In the genomic region with DNA sequence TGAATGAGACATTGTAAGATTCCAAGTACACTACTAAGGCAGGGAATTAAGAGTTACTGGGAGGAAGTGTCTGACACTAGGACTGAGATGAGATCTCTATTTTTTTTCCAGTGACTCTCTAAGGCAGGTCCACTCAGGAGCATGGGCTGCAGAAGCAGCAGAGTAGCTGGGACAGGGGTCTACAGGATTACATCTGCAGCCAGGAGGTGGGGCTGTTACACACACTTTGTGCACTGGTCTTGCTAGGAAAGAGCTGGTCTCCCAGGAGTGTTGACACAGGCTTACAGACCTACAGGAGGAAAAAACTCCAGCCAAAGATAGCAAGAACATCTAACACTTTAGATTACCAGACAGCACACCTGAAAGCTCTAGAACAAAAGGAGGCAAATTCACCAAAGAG, we compare ENCODE assay signal across 13 mouse cellular contexts.
A peak's percentile ranks its signal among the peaks of the same experiment; 100 is the strongest.
DNase-seq lines count a peak whose midpoint lies in the region; ATAC-seq and TF ChIP-seq lines count a peak whose summit lies in the region.
"Had no signal": no experiment of that assay in that cellular context is flagged by ENCODE, and none has a peak within 500 bp of the region (broad histone marks: within the 10 kb centered on the region; RNA-seq: fewer than 3 reads in every experiment).

No protein-coding gene starts in this region.

- no peak for ATAC-seq in kidney, postnatal 0 days (replicated peaks; ENCODE audit: low FRiP score, low read depth)
- no peak for ATAC-seq in limb, embryonic 14.5 days (ENCODE audit: low FRiP score, low read depth)
- ATAC-seq: intestine, postnatal 0 days; midbrain, embryonic 16.5 days had no signal

- H3K9me3 ChIP-seq in kidney, postnatal 0 days (replicated peaks; ENCODE audit: low read length) = no peaks in the 10 kb centered on the region
- no peaks in the 10 kb centered on the region for H3K9me3 ChIP-seq in limb, embryonic 14.5 days (ENCODE audit: control insufficient read depth, low read length)

- H3K4me2 ChIP-seq in kidney, postnatal 0 days (ENCODE audit: low read length) = no peak overlapping the region
- H3K4me2 ChIP-seq in limb, embryonic 14.5 days (replicated peaks; ENCODE audit: low read depth, low read length, severe bottlenecking) = no peak overlapping the region
- H3K4me2 ChIP-seq: heart, embryonic 11.5 days had no signal

- DNase-seq in kidney, postnatal 0 days (ENCODE audit: low spot score) = peak; percentile 4
- no peak for DNase-seq in kidney, adult 2 months
- DNase-seq in ovary, postnatal 36 days (ENCODE audit: low spot score) = peak; percentile 25
- DNase-seq in ovary, postnatal 10 days (ENCODE audit: low spot score) = no peak
- DNase-seq in adrenal gland, adult 2 months = peak; percentile 26
- peak; percentile 18 for DNase-seq in limb, embryonic 14.5 days (ENCODE audit: low spot score)
- no peak for DNase-seq in heart, adult 8-10 months (ENCODE audit: low spot score)
- no peak for DNase-seq in urinary bladder, postnatal 36 days (ENCODE audit: low spot score in 2 of 2)
- DNase-seq: cerebellum, adult 2 months; thymus, adult 18-20 months had no signal

- no peaks in the 10 kb centered on the region for H3K27me3 ChIP-seq in kidney, postnatal 0 days (ENCODE audit: insufficient read depth, low read length)
- H3K27me3 ChIP-seq in kidney, adult 2 months (replicated peaks; ENCODE audit: control insufficient read depth, insufficient read depth, low read length) = no peaks in the 10 kb centered on the region; the same call in 1 of the 2 replicates
- no peaks in the 10 kb centered on the region for H3K27me3 ChIP-seq in limb, embryonic 14.5 days (ENCODE audit: control insufficient read depth, insufficient read depth, low read length)

- H3K9ac ChIP-seq in kidney, postnatal 0 days (ENCODE audit: low read depth, low read length) = no peak overlapping the region
- H3K9ac ChIP-seq in limb, embryonic 14.5 days (ENCODE audit: low read depth, low read length, severe bottlenecking) = no peak overlapping the region

- H3K4me1 ChIP-seq in kidney, postnatal 0 days (replicated peaks; ENCODE audit: insufficient read depth, low read length) = no peaks in the 10 kb centered on the region
- no peaks in the 10 kb centered on the region for H3K4me1 ChIP-seq in kidney, adult 2 months (ENCODE audit: control insufficient read depth, insufficient read depth, low read length)
- H3K4me1 ChIP-seq in limb, embryonic 14.5 days (ENCODE audit: control insufficient read depth, insufficient read depth, low read length) = no peaks in the 10 kb centered on the region

- no peaks in the 10 kb centered on the region for H3K36me3 ChIP-seq in kidney, postnatal 0 days (ENCODE audit: insufficient read depth, low read length)
- no peaks in the 10 kb centered on the region for H3K36me3 ChIP-seq in kidney, adult 2 months (ENCODE audit: control insufficient read depth, insufficient read depth, low read length)
- H3K36me3 ChIP-seq in limb, embryonic 14.5 days (ENCODE audit: control insufficient read depth, insufficient read depth, low read length) = no peaks in the 10 kb centered on the region

- H3K4me3 ChIP-seq in kidney, postnatal 0 days (replicated peaks; ENCODE audit: low read depth, low read length) = no peak overlapping the region
- no peak overlapping the region for H3K4me3 ChIP-seq in kidney, adult 2 months (ENCODE audit: insufficient read depth, low read depth, low read length)
- no peak overlapping the region for H3K4me3 ChIP-seq in limb, embryonic 14.5 days (replicated peaks; ENCODE audit: low read length)

- no peak for TF ChIP-seq POLR2A in kidney, adult 2 months (IDR thresholded peaks at IDR 0.05; ENCODE audit: low read depth, low read length)
- no peak for TF ChIP-seq POLR2A in limb, embryonic 14.5 days (IDR thresholded peaks at IDR 0.05; ENCODE audit: borderline replicate concordance, extremely low read depth, insufficient read depth, insufficient read length)

- no peak overlapping the region for H3K27ac ChIP-seq in kidney, postnatal 0 days
- H3K27ac ChIP-seq in kidney, adult 2 months (ENCODE audit: insufficient read depth, low read depth, low read length) = no peak overlapping the region
- no peak overlapping the region for H3K27ac ChIP-seq in limb, embryonic 14.5 days (replicated peaks; ENCODE audit: low read depth, low read length)

- TF ChIP-seq CTCF in kidney, postnatal 0 days (IDR thresholded peaks at IDR 0.05; ENCODE audit: low read depth) = peak; percentile 46
- no peak; the same call in 1 of the 2 replicates for TF ChIP-seq CTCF in kidney, adult 2 months (conservative IDR thresholded peaks at IDR 0.05; ENCODE audit: insufficient read depth, insufficient read length, low read depth, low read length)

Comparison
In these comparisons a context has a peak if more than half of its experiments do, and no peak if none do; other contexts are left out.
1. DNase-seq: peak in kidney, postnatal 0 days (single experiment), ovary, postnatal 36 days (single experiment), adrenal gland, adult 2 months (single experiment) and limb, embryonic 14.5 days (single experiment); none in kidney, adult 2 months (single experiment), ovary, postnatal 10 days (single experiment), heart, adult 8-10 months (single experiment) and urinary bladder, postnatal 36 days (0 of 2).